ENCODE assay signal across 12 mouse cellular contexts in genomic region chr5:44942575-44942974, GRCm38 (mm10).
DNase-seq lines count a peak whose midpoint lies in the region; ATAC-seq and TF ChIP-seq lines count a peak whose summit lies in the region.
"Had no signal": no experiment of that assay in that cellular context is flagged by ENCODE, and none has a peak within 500 bp of the region (broad histone marks: within the 10 kb centered on the region; RNA-seq: fewer than 3 reads in every experiment).

No protein-coding gene starts in this region.

- no peaks in the 10 kb centered on the region for H3K36me3 ChIP-seq in lung, embryonic 14.5 days (ENCODE audit: insufficient read depth)
- H3K36me3 ChIP-seq in embryonic facial prominence, embryonic 10.5 days (replicated peaks): no peaks in the 10 kb centered on the region
- no peaks in the 10 kb centered on the region for H3K36me3 ChIP-seq in limb, embryonic 13.5 days
- H3K36me3 ChIP-seq in heart, embryonic 11.5 days (ENCODE audit: control insufficient read depth, insufficient read depth, low read length): no peaks in the 10 kb centered on the region
- H3K36me3 ChIP-seq: forebrain, embryonic 12.5 days; neural tube, embryonic 12.5 days had no signal

- 35% methylated on average over 2 of the region's 2 CpGs for WGBS in lung, embryonic 14.5 days
- 56% methylated on average over 2 of the region's 2 CpGs for WGBS in embryonic facial prominence, embryonic 10.5 days
- WGBS in limb, embryonic 13.5 days: 39% methylated on average over 2 of the region's 2 CpGs
- WGBS in heart, embryonic 11.5 days (ENCODE audit: insufficient replicate concordance): 54% methylated on average over 2 of the region's 2 CpGs

- H3K9ac ChIP-seq in lung, embryonic 14.5 days: no peak overlapping the region
- no peak overlapping the region for H3K9ac ChIP-seq in limb, embryonic 13.5 days
- no peak overlapping the region for H3K9ac ChIP-seq in heart, embryonic 11.5 days (ENCODE audit: low read depth, low read length)
- H3K9ac ChIP-seq: forebrain, embryonic 12.5 days; liver, postnatal 0 days; neural tube, embryonic 12.5 days had no signal

- no peak overlapping the region for H3K4me3 ChIP-seq in lung, embryonic 14.5 days (ENCODE audit: low read depth, low read length)
- no peak overlapping the region for H3K4me3 ChIP-seq in embryonic facial prominence, embryonic 10.5 days
- no peak overlapping the region for H3K4me3 ChIP-seq in limb, embryonic 13.5 days
- no peak overlapping the region for H3K4me3 ChIP-seq in heart, embryonic 11.5 days (ENCODE audit: low read depth, low read length)
- H3K4me3 ChIP-seq: forebrain, embryonic 12.5 days; neural tube, embryonic 12.5 days had no signal

- peak; percentile 6 for DNase-seq in lung, embryonic 14.5 days
- DNase-seq in lung, postnatal 25 days (ENCODE audit: low spot score): no peak
- peak; percentile 14 for DNase-seq in adipocyte (ENCODE audit: low spot score)
- DNase-seq in embryonic facial prominence, embryonic 10.5 days (ENCODE audit: low spot score): no peak
- DNase-seq: cerebellum, postnatal 25 days; left cerebral cortex, postnatal 4 days; liver, postnatal 0 days had no signal

- peaks cover 11% of the 10 kb centered on the region for H3K4me1 ChIP-seq in lung, embryonic 14.5 days (ENCODE audit: insufficient read depth)
- H3K4me1 ChIP-seq in embryonic facial prominence, embryonic 10.5 days: peaks cover 25% of the 10 kb centered on the region
- H3K4me1 ChIP-seq in limb, embryonic 13.5 days: peaks cover 18% of the 10 kb centered on the region
- no peaks in the 10 kb centered on the region; the same call in 1 of the 2 replicates for H3K4me1 ChIP-seq in heart, embryonic 11.5 days (ENCODE audit: control insufficient read depth, insufficient read depth, low read length)

- H3K4me2 ChIP-seq in lung, embryonic 14.5 days: no peak overlapping the region
- peak overlapping the region; percentile 11; the same call in 1 of the 2 replicates for H3K4me2 ChIP-seq in limb, embryonic 13.5 days (replicated peaks)
- no peak overlapping the region for H3K4me2 ChIP-seq in heart, embryonic 11.5 days
- H3K4me2 ChIP-seq: forebrain, embryonic 12.5 days had no signal

- H3K27ac ChIP-seq in lung, embryonic 14.5 days (ENCODE audit: low read depth): no peak overlapping the region
- H3K27ac ChIP-seq in embryonic facial prominence, embryonic 10.5 days (replicated peaks): peak overlapping the region; percentile 82
- peak overlapping the region; percentile 65; the same call in 1 of the 2 replicates for H3K27ac ChIP-seq in limb, embryonic 13.5 days
- H3K27ac ChIP-seq in heart, embryonic 11.5 days (ENCODE audit: low read depth, low read length): no peak overlapping the region
- H3K27ac ChIP-seq: forebrain, embryonic 12.5 days; neural tube, embryonic 12.5 days had no signal

- H3K27me3 ChIP-seq in lung, embryonic 14.5 days (ENCODE audit: insufficient read depth, low read length): no peaks in the 10 kb centered on the region
- no peaks in the 10 kb centered on the region for H3K27me3 ChIP-seq in embryonic facial prominence, embryonic 10.5 days (replicated peaks; ENCODE audit: low read depth, poor library complexity, severe bottlenecking)
- H3K27me3 ChIP-seq in limb, embryonic 13.5 days: no peaks in the 10 kb centered on the region
- no peaks in the 10 kb centered on the region for H3K27me3 ChIP-seq in heart, embryonic 11.5 days (ENCODE audit: control insufficient read depth, insufficient read depth, low read length)
- H3K27me3 ChIP-seq: forebrain, embryonic 12.5 days; neural tube, embryonic 12.5 days had no signal

- H3K9me3 ChIP-seq in lung, embryonic 14.5 days (ENCODE audit: low read depth, low read length): no peaks in the 10 kb centered on the region
- H3K9me3 ChIP-seq in embryonic facial prominence, embryonic 10.5 days: no peaks in the 10 kb centered on the region
- H3K9me3 ChIP-seq in limb, embryonic 13.5 days: 0 out of 2 replicates have a peak, but pooled peaks cover 6% of the 10 kb centered on the region
- H3K9me3 ChIP-seq in heart, embryonic 11.5 days (replicated peaks; ENCODE audit: control insufficient read depth, low read length): no peaks in the 10 kb centered on the region
- H3K9me3 ChIP-seq: forebrain, embryonic 12.5 days had no signal

- ATAC-seq in lung, embryonic 14.5 days (ENCODE audit: insufficient read depth): peak; percentile 8; the same call in 1 of the 2 replicates
- ATAC-seq in limb, embryonic 13.5 days (ENCODE audit: low FRiP score, low read depth): peak; percentile 9; the same call in 1 of the 2 replicates
- ATAC-seq in CD4-positive, CD25-positive, alpha-beta regulatory T cell, adult 4 months: no peak
- ATAC-seq in heart, embryonic 11.5 days (replicated peaks; ENCODE audit: insufficient number of reproducible peaks, low FRiP score, low TSS enrichment): no peak
- ATAC-seq: liver, postnatal 0 days had no signal

- no peak for TF ChIP-seq CTCF in lung, embryonic 14.5 days (IDR thresholded peaks at IDR 0.05; ENCODE audit: low read depth)

Comparison
In these comparisons a context has a peak if more than half of its experiments do, and no peak if none do; other contexts are left out.
1. DNase-seq: peak in lung, embryonic 14.5 days (single experiment) and adipocyte (single experiment); none in lung, postnatal 25 days (single experiment) and embryonic facial prominence, embryonic 10.5 days (single experiment).
2. ATAC-seq: peak in lung, embryonic 14.5 days (single experiment) and limb, embryonic 13.5 days (single experiment); none in CD4-positive, CD25-positive, alpha-beta regulatory T cell, adult 4 months (single experiment) and heart, embryonic 11.5 days (single experiment).
3. H3K27ac ChIP-seq: peak in embryonic facial prominence, embryonic 10.5 days (single experiment) and limb, embryonic 13.5 days (single experiment); none in lung, embryonic 14.5 days (single experiment) and heart, embryonic 11.5 days (single experiment).